In genomic region chr8:102700245-102700644, GRCm38 (mm10) we compare ENCODE assay signal across 17 mouse cellular contexts.
"Had no signal": no experiment of that assay in that cellular context is flagged by ENCODE, and none has a peak within 500 bp of the region (broad histone marks: within the 10 kb centered on the region; RNA-seq: fewer than 3 reads in every experiment).

No protein-coding gene starts in this region.

- H3K9ac ChIP-seq: liver, embryonic 15.5 days; liver, postnatal 0 days; midbrain, embryonic 13.5 days; midbrain, embryonic 15.5 days; neural tube, embryonic 12.5 days had no signal

- H3K9me3 ChIP-seq: liver, embryonic 15.5 days; megakaryocyte, embryonic 14.5 days; midbrain, embryonic 13.5 days; midbrain, embryonic 15.5 days; neural tube, embryonic 12.5 days had no signal

- H3K27me3 ChIP-seq: liver, embryonic 15.5 days; megakaryocyte, embryonic 14.5 days; midbrain, embryonic 15.5 days; neural tube, embryonic 12.5 days had no signal

- H3K4me2 ChIP-seq: liver, embryonic 15.5 days; midbrain, embryonic 11.5 days; midbrain, embryonic 13.5 days; midbrain, embryonic 15.5 days; neural tube, embryonic 12.5 days had no signal

- H3K36me3 ChIP-seq: liver, embryonic 15.5 days; midbrain, embryonic 13.5 days; midbrain, embryonic 15.5 days; neural tube, embryonic 12.5 days had no signal

- H3K27ac ChIP-seq: liver, embryonic 15.5 days; macrophage; midbrain, embryonic 13.5 days; midbrain, embryonic 15.5 days; neural tube, embryonic 12.5 days had no signal

- H3K4me3 ChIP-seq: liver, embryonic 15.5 days; megakaryocyte, embryonic 14.5 days; midbrain, embryonic 13.5 days; midbrain, embryonic 15.5 days; neural tube, embryonic 12.5 days had no signal

- H3K4me1 ChIP-seq: liver, embryonic 15.5 days; megakaryocyte, embryonic 14.5 days; midbrain, embryonic 15.5 days had no signal

- ATAC-seq: liver, postnatal 0 days; midbrain, embryonic 13.5 days; midbrain, embryonic 15.5 days had no signal

- DNase-seq: liver, postnatal 0 days; lung, adult 2 months; lung, postnatal 10 days; lung, postnatal 36 days; right cerebral cortex, postnatal 14 days; right cerebral cortex, postnatal 4 days; spleen, adult 18-20 months; thymus, adult 18-20 months; thymus, postnatal 14 days; thymus, postnatal 36 days had no signal
